Mouse (Mus musculus): ENCODE measurements around the gene Ctc1.

GRCm38 (mm10) chr11:68970232-68970631 lies 45.5 kb upstream of the Ctc1 start:
- TF ChIP-seq CTCF (IDR thresholded peaks at IDR 0.05; ENCODE audit: control insufficient read depth, insufficient read depth, insufficient read length) = no peak
- no peak for TF ChIP-seq MAX (IDR thresholded peaks at IDR 0.05)
- TF ChIP-seq USF1 (IDR thresholded peaks at IDR 0.05; ENCODE audit: low read depth) = no peak
- no peak for TF ChIP-seq MYOD1 (IDR thresholded peaks at IDR 0.05; ENCODE audit: control insufficient read depth, insufficient read length, low read depth)
- TF ChIP-seq CEBPB (IDR thresholded peaks at IDR 0.05; ENCODE audit: low read depth) = no peak
- TF ChIP-seq MYOG (IDR thresholded peaks at IDR 0.05; ENCODE audit: control insufficient read depth, extremely low read depth, insufficient read length) = no peak
